Mouse (Mus musculus) CD4-positive naive resting alpha-beta T cell, adult 76 days (primary cell): ENCODE data around the gene Gpha2. TPM values are rescaled to one million over a fixed set of nuclear protein-coding genes. Genes with fewer than 3 reads are reported as not detected.

Experiments
- total RNA-seq: library from RNA; stranded (reverse); gene quantifications from one replicate; pipeline ENCODE4 v1.2.4, GENCODE M21; 2023

The Gpha2 gene
- not detected for total RNA-seq

GRCm38 (mm10) chr19:6226135-6226534, at the start of gene Gpha2:
Gpha2 (plus strand) TSS chr19:6226380.

GRCm38 (mm10) chr19:6184131-6184530, 42.0 kb upstream of the Gpha2 start, which contains the start of gene Majin:
Majin (plus strand) TSS chr19:6184388.

GRCm38 (mm10) chr19:6235084-6236052, 9.2 kb downstream of the Gpha2 start, which contains the start of gene Ppp2r5b:
Ppp2r5b (minus strand) TSS chr19:6235872.

GRCm38 (mm10) chr19:6241274-6242107, 15.3 kb downstream of the Gpha2 start, which contains the start of gene Atg2a:
Atg2a (plus strand) TSS chr19:6241668.

GRCm38 (mm10) chr19:6276426-6277421, 50.5 kb downstream of the Gpha2 start, which contains the start of gene Ehd1:
Ehd1 (plus strand) TSS chr19:6276725.

Other genes starting within 250 kb of the Gpha2 start
- not detected for gene Slc22a20, start 240.2 kb upstream of the Gpha2 start, total RNA-seq
- 109 TPM for gene Capn1, start 210.5 kb upstream of the Gpha2 start, total RNA-seq
- gene Syvn1, start 179.8 kb upstream of the Gpha2 start, total RNA-seq = 59.7 TPM
- 18.5 TPM for gene Mrpl49, start 168.6 kb upstream of the Gpha2 start, total RNA-seq
- gene Fau, start 168.5 kb upstream of the Gpha2 start, total RNA-seq = 3,209 TPM
- 10.9 TPM for gene Znhit2, start 165.2 kb upstream of the Gpha2 start, total RNA-seq
- 17.4 TPM for gene Tm7sf2, start 158.0 kb upstream of the Gpha2 start, total RNA-seq
- gene Vps51, start 149.1 kb upstream of the Gpha2 start, total RNA-seq = 112 TPM
- not detected for gene Tmem262, start 146.3 kb upstream of the Gpha2 start, total RNA-seq
- not detected for gene Gm28374, start 144.1 kb upstream of the Gpha2 start, total RNA-seq
- gene Zfpl1, start 141.4 kb upstream of the Gpha2 start, total RNA-seq = 58.2 TPM
- 0.91 TPM for gene Cdca5, start 141.4 kb upstream of the Gpha2 start, total RNA-seq
- gene AC131692.1, start 132.0 kb upstream of the Gpha2 start, total RNA-seq = not detected
- gene Naaladl1, start 120.6 kb upstream of the Gpha2 start, total RNA-seq = not detected
- 5.0 TPM for gene Sac3d1, start 107.7 kb upstream of the Gpha2 start, total RNA-seq
- 27.8 TPM for gene Snx15, start 98.1 kb upstream of the Gpha2 start, total RNA-seq
- gene Batf2, start 85.4 kb upstream of the Gpha2 start, total RNA-seq = 0.41 TPM
- 20.1 TPM for gene Arl2, start 84.8 kb upstream of the Gpha2 start, total RNA-seq
- gene Majin, start 42.0 kb upstream of the Gpha2 start, total RNA-seq = not detected
- 17.5 TPM for gene Ppp2r5b, start 9.5 kb downstream of the Gpha2 start, total RNA-seq
- gene Atg2a, start 15.3 kb downstream of the Gpha2 start, total RNA-seq = 229 TPM
- gene Ehd1, start 50.3 kb downstream of the Gpha2 start, total RNA-seq = 37.0 TPM
- 4.9 TPM for gene Cdc42bpg, start 80.1 kb downstream of the Gpha2 start, total RNA-seq
- gene Men1, start 108.6 kb downstream of the Gpha2 start, total RNA-seq = 22.2 TPM
- 519 TPM for gene Map4k2, start 114.8 kb downstream of the Gpha2 start, total RNA-seq
- 1,178 TPM for gene Sf1, start 137.3 kb downstream of the Gpha2 start, total RNA-seq
- gene Pygm, start 158.0 kb downstream of the Gpha2 start, total RNA-seq = 47.7 TPM
- 801 TPM for gene Rasgrp2, start 173.0 kb downstream of the Gpha2 start, total RNA-seq
- 0.64 TPM for gene Nrxn2, start 192.4 kb downstream of the Gpha2 start, total RNA-seq